Mouse (Mus musculus): ENCODE data around the gene Ypel5. TPM values are rescaled to one million over a fixed set of nuclear protein-coding genes. Genes with fewer than 3 reads are reported as not detected.

The Ypel5 gene
- polyA plus RNA-seq, 1 experiment from 2014 or later: 36.4 TPM

- ATAC-seq (ENCODE audit: insufficient read depth) (peak; percentile 91), DNase-seq (peak; percentile 60)
- Histone ChIP-seq H3K9ac (no peak overlapping the region), H3K27me3 (ENCODE audit: insufficient read depth, low read length) (no peaks in the 10 kb centered on the region), H3K4me2 (no peak overlapping the region), H3K27ac (ENCODE audit: low read depth) (peak overlapping the region; percentile 63), H3K36me3 (ENCODE audit: insufficient read depth) (no peaks in the 10 kb centered on the region), H3K4me3 (ENCODE audit: low read depth, low read length) (no peak overlapping the region), H3K4me1 (ENCODE audit: insufficient read depth) (no peaks in the 10 kb centered on the region), H3K9me3 (ENCODE audit: low read depth, low read length) (no peaks in the 10 kb centered on the region)
- TF ChIP-seq CTCF (IDR thresholded peaks at IDR 0.05; ENCODE audit: low read depth): no peak
- 34% methylated on average over 3 of the region's 3 CpGs for WGBS
These were observed 8.1 kb upstream of the Ypel5 start for GRCm38 (mm10) chr17:72828027-72828678.

GRCm38 (mm10) chr17:72828687-72829086 lies 7.6 kb upstream of the Ypel5 start:
- Histone ChIP-seq H3K4me1 (ENCODE audit: insufficient read depth) (no peaks in the 10 kb centered on the region), H3K9ac (no peak overlapping the region), H3K9me3 (ENCODE audit: low read depth, low read length) (no peaks in the 10 kb centered on the region), H3K4me2 (peak overlapping the region; percentile 20; the same call in 1 of the 2 replicates), H3K36me3 (ENCODE audit: insufficient read depth) (no peaks in the 10 kb centered on the region), H3K4me3 (ENCODE audit: low read depth, low read length) (no peak overlapping the region), H3K27me3 (ENCODE audit: insufficient read depth, low read length) (no peaks in the 10 kb centered on the region), H3K27ac (ENCODE audit: low read depth) (peak overlapping the region; percentile 36; the same call in 1 of the 2 replicates)
- peak; percentile 48; the same call in 1 of the 2 replicates for ATAC-seq (ENCODE audit: insufficient read depth)
- DNase-seq: no peak
- TF ChIP-seq CTCF (IDR thresholded peaks at IDR 0.05; ENCODE audit: low read depth): no peak
- WGBS: 43% methylated on average over 8 of the region's 8 CpGs

- Histone ChIP-seq H3K9ac (peak overlapping the region; percentile 89), H3K4me1 (ENCODE audit: insufficient read depth) (no peaks in the 10 kb centered on the region), H3K4me3 (ENCODE audit: low read depth, low read length) (peak overlapping the region; percentile 94), H3K27ac (ENCODE audit: low read depth) (peak overlapping the region; percentile 98), H3K36me3 (ENCODE audit: insufficient read depth) (no peaks in the 10 kb centered on the region), H3K9me3 (ENCODE audit: low read depth, low read length) (no peaks in the 10 kb centered on the region), H3K4me2 (peak overlapping the region; percentile 76), H3K27me3 (ENCODE audit: insufficient read depth, low read length) (no peaks in the 10 kb centered on the region)
- under 1% methylated on average over 48 of the region's 77 CpGs for WGBS
- peak; percentile 70 for ATAC-seq (ENCODE audit: insufficient read depth)
- no peak for TF ChIP-seq CTCF (IDR thresholded peaks at IDR 0.05; ENCODE audit: low read depth)
- peak; percentile 94 for DNase-seq
These were observed 973 bp downstream of the Ypel5 start for GRCm38 (mm10) chr17:72837140-72837712.

- TF ChIP-seq CTCF (IDR thresholded peaks at IDR 0.05; ENCODE audit: low read depth): no peak
- Histone ChIP-seq H3K9ac (peak overlapping the region; percentile 89), H3K27ac (ENCODE audit: low read depth) (peak overlapping the region; percentile 98), H3K4me2 (peak overlapping the region; percentile 76), H3K4me1 (ENCODE audit: insufficient read depth) (no peaks in the 10 kb centered on the region), H3K36me3 (ENCODE audit: insufficient read depth) (0 out of 2 replicates have a peak, but pooled peaks cover under 1% of the 10 kb centered on the region), H3K9me3 (ENCODE audit: low read depth, low read length) (no peaks in the 10 kb centered on the region), H3K4me3 (ENCODE audit: low read depth, low read length) (peak overlapping the region; percentile 94), H3K27me3 (ENCODE audit: insufficient read depth, low read length) (no peaks in the 10 kb centered on the region)
- WGBS: 15% methylated on average over 8 of the region's 8 CpGs
- no peak for ATAC-seq (ENCODE audit: insufficient read depth)
- peak; percentile 12 for DNase-seq
These were observed 1.7 kb downstream of the Ypel5 start for GRCm38 (mm10) chr17:72837824-72838474.

- Histone ChIP-seq H3K9me3 (ENCODE audit: low read depth, low read length) (no peaks in the 10 kb centered on the region), H3K27ac (ENCODE audit: low read depth) (no peak overlapping the region), H3K4me2 (no peak overlapping the region), H3K27me3 (ENCODE audit: insufficient read depth, low read length) (no peaks in the 10 kb centered on the region), H3K36me3 (ENCODE audit: insufficient read depth) (0 out of 2 replicates have a peak, but pooled peaks cover 5% of the 10 kb centered on the region), H3K4me3 (ENCODE audit: low read depth, low read length) (no peak overlapping the region), H3K9ac (no peak overlapping the region), H3K4me1 (ENCODE audit: insufficient read depth) (no peaks in the 10 kb centered on the region)
- no peak for ATAC-seq (ENCODE audit: insufficient read depth)
- no peak for DNase-seq
- no peak for TF ChIP-seq CTCF (IDR thresholded peaks at IDR 0.05; ENCODE audit: low read depth)
- WGBS: 76% methylated on average over 2 of the region's 2 CpGs
These were observed 2.7 kb downstream of the Ypel5 start for GRCm38 (mm10) chr17:72839000-72839399.

GRCm38 (mm10) chr17:72844393-72844792 lies 8.1 kb downstream of the Ypel5 start:
- no peaks in the 10 kb centered on the region for H3K9me3 ChIP-seq (ENCODE audit: low read depth, low read length)
- DNase-seq: no peak
- no peak overlapping the region for H3K4me2 ChIP-seq
- no peak for TF ChIP-seq CTCF (IDR thresholded peaks at IDR 0.05; ENCODE audit: low read depth)
- H3K4me3 ChIP-seq (ENCODE audit: low read depth, low read length): no peak overlapping the region
- H3K9ac ChIP-seq: no peak overlapping the region
- no peak for ATAC-seq (ENCODE audit: insufficient read depth)
- no peaks in the 10 kb centered on the region for H3K27me3 ChIP-seq (ENCODE audit: insufficient read depth, low read length)
- no peaks in the 10 kb centered on the region for H3K4me1 ChIP-seq (ENCODE audit: insufficient read depth)
- no peak overlapping the region for H3K27ac ChIP-seq (ENCODE audit: low read depth)
- WGBS: 93% methylated on average over 6 of the region's 6 CpGs
- 0 out of 2 replicates have a peak, but pooled peaks cover 16% of the 10 kb centered on the region for H3K36me3 ChIP-seq (ENCODE audit: insufficient read depth)

- DNase-seq (no peak), ATAC-seq (ENCODE audit: insufficient read depth) (no peak)
- H3K4me2 ChIP-seq: no peak overlapping the region
- H3K27me3 ChIP-seq (ENCODE audit: insufficient read depth, low read length): no peaks in the 10 kb centered on the region
- no peaks in the 10 kb centered on the region for H3K4me1 ChIP-seq (ENCODE audit: insufficient read depth)
- no peak overlapping the region for H3K9ac ChIP-seq
- no peak overlapping the region for H3K4me3 ChIP-seq (ENCODE audit: low read depth, low read length)
- 0 out of 2 replicates have a peak, but pooled peaks cover 16% of the 10 kb centered on the region for H3K36me3 ChIP-seq (ENCODE audit: insufficient read depth)
- WGBS: 85% methylated on average over 7 of the region's 7 CpGs
- no peak overlapping the region for H3K27ac ChIP-seq (ENCODE audit: low read depth)
- no peak for TF ChIP-seq CTCF (IDR thresholded peaks at IDR 0.05; ENCODE audit: low read depth)
- no peaks in the 10 kb centered on the region for H3K9me3 ChIP-seq (ENCODE audit: low read depth, low read length)
These were observed 8.8 kb downstream of the Ypel5 start for GRCm38 (mm10) chr17:72844949-72845490.

Measured in lung, embryonic 14.5 days (tissue).